Mouse (Mus musculus) hindbrain, embryonic 10.5 days (tissue): ENCODE results near the gene Fbxo28. TPM values are rescaled to one million over a fixed set of nuclear protein-coding genes. Genes with fewer than 3 reads are reported as not detected.

ENCODE experiments used
- DNase-seq: peaks from one replicate; pipeline ENCODE4 v3.0.0-alpha.2; 2017; ENCODE audit warnings: low spot score
- H3K27ac ChIP-seq: fragments of 300-500 bp; sonication (generic); 2 replicates; pipeline ENCODE4 v1.5.1; 2016; ENCODE audit warnings: mild to moderate bottlenecking, moderate library complexity
- H3K27me3 ChIP-seq: fragments of 300-500 bp; sonication (generic); 2 replicates; pipeline ENCODE4 v1.6.1; 2016; ENCODE audit warnings: mild to moderate bottlenecking; ENCODE audit not compliant: poor library complexity, insufficient read depth, severe bottlenecking
- H3K36me3 ChIP-seq: fragments of 300-500 bp; sonication (generic); 2 replicates; pipeline ENCODE4 v1.6.1; 2016; ENCODE audit warnings: mild to moderate bottlenecking, moderate library complexity
- H3K4me1 ChIP-seq: fragments of 300-500 bp; sonication (generic); replicated peaks from 2 replicates; pipeline ENCODE4 v1.6.1; 2016; ENCODE audit warnings: mild to moderate bottlenecking
- H3K4me3 ChIP-seq: fragments of 300-500 bp; sonication (generic); 2 replicates; pipeline ENCODE4 v1.5.1; 2016; ENCODE audit warnings: mild to moderate bottlenecking, moderate library complexity
- H3K9me3 ChIP-seq: fragments of 300-500 bp; sonication (generic); 2 replicates; pipeline ENCODE4 v1.6.1; 2016; ENCODE audit warnings: mild to moderate bottlenecking, moderate library complexity
- WGBS: fragments of 180-500 bp; shearing (Covaris S2); methylation state at CpG from one replicate; pipeline ENCODE4 v1.1.7; 2016; 5-methylcytosine and 5-hydroxymethylcytosine counted together
- polyA plus RNA-seq: library from polyadenylated mRNA; unstranded; fragments of >200 nt; fragmentation: Nextera tagmentation; extraction: Ambion mirVana; gene quantifications from 2 replicates; pipeline ENCODE4 v1.2.1, GENCODE M21; 2016

Fbxo28 gene
- polyA plus RNA-seq, 1 experiment from 2014 or later = 20.0 TPM

GRCm38 (mm10) chr1:182369435-182369834, 28.0 kb upstream of the Fbxo28 start:
- H3K27me3 ChIP-seq = no peaks in the 10 kb centered on the region
- WGBS = 83% methylated on average over 4 of the region's 4 CpGs

GRCm38 (mm10) chr1:182368782-182369181, 27.4 kb upstream of the Fbxo28 start:
- DNase-seq = no peak
- Histone ChIP-seq H3K4me1 (0 out of 2 replicates have a peak, but pooled peaks cover 8% of the 10 kb centered on the region), H3K27me3 (no peaks in the 10 kb centered on the region), H3K36me3 (no peaks in the 10 kb centered on the region), H3K4me3 (no peak overlapping the region), H3K9me3 (no peaks in the 10 kb centered on the region), H3K27ac (no peak overlapping the region)
- WGBS = 82% methylated on average over 8 of the region's 8 CpGs

More at GRCm38 (mm10) chr1:182369435-182369834, 28.0 kb upstream of the Fbxo28 start:
- DNase-seq = no peak
- Histone ChIP-seq H3K27ac (no peak overlapping the region), H3K4me3 (no peak overlapping the region), H3K9me3 (no peaks in the 10 kb centered on the region), H3K4me1 (0 out of 2 replicates have a peak, but pooled peaks cover 10% of the 10 kb centered on the region), H3K36me3 (no peaks in the 10 kb centered on the region)

- H3K9me3 ChIP-seq = no peaks in the 10 kb centered on the region
- 0 out of 2 replicates have a peak, but pooled peaks cover 7% of the 10 kb centered on the region for H3K4me1 ChIP-seq
- no peaks in the 10 kb centered on the region for H3K36me3 ChIP-seq
- no peaks in the 10 kb centered on the region for H3K27me3 ChIP-seq
- DNase-seq = no peak
- H3K27ac ChIP-seq = no peak overlapping the region
- 81% methylated on average over 7 of the region's 7 CpGs for WGBS
- no peak overlapping the region for H3K4me3 ChIP-seq
Observed at GRCm38 (mm10) chr1:182368309-182368708, 26.9 kb upstream of the Fbxo28 start.

GRCm38 (mm10) chr1:182363683-182364404, 22.4 kb upstream of the Fbxo28 start:
- no peak for DNase-seq
- Histone ChIP-seq H3K27ac (no peak overlapping the region), H3K9me3 (no peaks in the 10 kb centered on the region), H3K27me3 (no peaks in the 10 kb centered on the region), H3K4me1 (0 out of 2 replicates have a peak, but pooled peaks cover 7% of the 10 kb centered on the region), H3K4me3 (no peak overlapping the region), H3K36me3 (no peaks in the 10 kb centered on the region)
- WGBS = 76% methylated on average over 12 of the region's 12 CpGs

- no peaks in the 10 kb centered on the region for H3K36me3 ChIP-seq
- H3K4me3 ChIP-seq = no peak overlapping the region
- no peak for DNase-seq
- H3K9me3 ChIP-seq = no peaks in the 10 kb centered on the region
- 0 out of 2 replicates have a peak, but pooled peaks cover 2% of the 10 kb centered on the region for H3K4me1 ChIP-seq
- H3K27me3 ChIP-seq = no peaks in the 10 kb centered on the region
- WGBS = 96% methylated on average over 5 of the region's 5 CpGs
- H3K27ac ChIP-seq = no peak overlapping the region
Observed at GRCm38 (mm10) chr1:182362703-182363102, 21.3 kb upstream of the Fbxo28 start.

GRCm38 (mm10) chr1:182358133-182358532, 16.7 kb upstream of the Fbxo28 start:
- H3K27ac ChIP-seq = no peak overlapping the region
- no peaks in the 10 kb centered on the region for H3K4me1 ChIP-seq
- no peak overlapping the region for H3K4me3 ChIP-seq
- H3K36me3 ChIP-seq = no peaks in the 10 kb centered on the region
- no peaks in the 10 kb centered on the region for H3K27me3 ChIP-seq
- no peak for DNase-seq
- H3K9me3 ChIP-seq = no peaks in the 10 kb centered on the region
- WGBS = 82% methylated on average over 1 of the region's 1 CpGs

- no peaks in the 10 kb centered on the region for H3K36me3 ChIP-seq
- WGBS = 84% methylated on average over 11 of the region's 11 CpGs
- H3K4me1 ChIP-seq = no peaks in the 10 kb centered on the region
Observed at GRCm38 (mm10) chr1:182354504-182355147, 13.2 kb upstream of the Fbxo28 start.

GRCm38 (mm10) chr1:182349557-182349956, 8.1 kb upstream of the Fbxo28 start:
- Histone ChIP-seq H3K4me1 (no peaks in the 10 kb centered on the region), H3K4me3 (no peak overlapping the region), H3K9me3 (peaks cover 8% of the 10 kb centered on the region; the same call in 1 of the 2 replicates), H3K27me3 (no peaks in the 10 kb centered on the region), H3K27ac (no peak overlapping the region), H3K36me3 (no peaks in the 10 kb centered on the region)
- 87% methylated on average over 6 of the region's 6 CpGs for WGBS
- DNase-seq = no peak

More at GRCm38 (mm10) chr1:182354504-182355147, 13.2 kb upstream of the Fbxo28 start:
- H3K9me3 ChIP-seq = no peaks in the 10 kb centered on the region
- H3K4me3 ChIP-seq = no peak overlapping the region
- H3K27me3 ChIP-seq = no peaks in the 10 kb centered on the region
- no peak overlapping the region for H3K27ac ChIP-seq
- DNase-seq = no peak

GRCm38 (mm10) chr1:182346491-182346890, 5.1 kb upstream of the Fbxo28 start:
- H3K4me1 ChIP-seq = peaks cover 5% of the 10 kb centered on the region
- H3K9me3 ChIP-seq = peaks cover 8% of the 10 kb centered on the region; the same call in 1 of the 2 replicates
- no peaks in the 10 kb centered on the region for H3K27me3 ChIP-seq
- no peak overlapping the region for H3K27ac ChIP-seq
- H3K4me3 ChIP-seq = no peak overlapping the region
- no peak for DNase-seq
- 72% methylated on average over 5 of the region's 5 CpGs for WGBS
- no peaks in the 10 kb centered on the region for H3K36me3 ChIP-seq

GRCm38 (mm10) chr1:182345857-182346256, 4.4 kb upstream of the Fbxo28 start:
- WGBS = 76% methylated on average over 2 of the region's 2 CpGs
- H3K27ac ChIP-seq = no peak overlapping the region

GRCm38 (mm10) chr1:182341993-182342392, 564 bp upstream of the Fbxo28 start:
- Histone ChIP-seq H3K27ac (peak overlapping the region; percentile 98), H3K27me3 (no peaks in the 10 kb centered on the region), H3K9me3 (no peaks in the 10 kb centered on the region), H3K4me3 (peak overlapping the region; percentile 100), H3K4me1 (peaks cover 26% of the 10 kb centered on the region), H3K36me3 (peaks cover 9% of the 10 kb centered on the region)
- DNase-seq = no peak
- 44% methylated on average over 6 of the region's 6 CpGs for WGBS

More at GRCm38 (mm10) chr1:182345857-182346256, 4.4 kb upstream of the Fbxo28 start:
- H3K36me3 ChIP-seq = no peaks in the 10 kb centered on the region
- no peak for DNase-seq
- H3K27me3 ChIP-seq = no peaks in the 10 kb centered on the region
- no peak overlapping the region for H3K4me3 ChIP-seq
- peaks cover 8% of the 10 kb centered on the region; the same call in 1 of the 2 replicates for H3K9me3 ChIP-seq
- H3K4me1 ChIP-seq = peaks cover 6% of the 10 kb centered on the region

- peak overlapping the region; percentile 98 for H3K27ac ChIP-seq
- WGBS = 44% methylated on average over 7 of the region's 7 CpGs
- DNase-seq = no peak
Observed at GRCm38 (mm10) chr1:182340281-182340680, 1.1 kb downstream of the Fbxo28 start.

GRCm38 (mm10) chr1:182338961-182339565, 2.4 kb downstream of the Fbxo28 start:
- WGBS = 81% methylated on average over 7 of the region's 7 CpGs
- H3K9me3 ChIP-seq = no peaks in the 10 kb centered on the region
- H3K4me1 ChIP-seq = peaks cover 26% of the 10 kb centered on the region
- DNase-seq = no peak
- no peak overlapping the region for H3K27ac ChIP-seq
- H3K4me3 ChIP-seq = peak overlapping the region; percentile 100
- H3K27me3 ChIP-seq = no peaks in the 10 kb centered on the region
- peaks cover 12% of the 10 kb centered on the region for H3K36me3 ChIP-seq

More at GRCm38 (mm10) chr1:182340281-182340680, 1.1 kb downstream of the Fbxo28 start:
- H3K27me3 ChIP-seq = no peaks in the 10 kb centered on the region
- no peaks in the 10 kb centered on the region for H3K9me3 ChIP-seq
- H3K36me3 ChIP-seq = peaks cover 12% of the 10 kb centered on the region
- H3K4me3 ChIP-seq = peak overlapping the region; percentile 100
- H3K4me1 ChIP-seq = peaks cover 26% of the 10 kb centered on the region
